Mouse (Mus musculus): Measurements from ENCODE around the gene Ptpre. TPM values are rescaled to one million over a fixed set of nuclear protein-coding genes. Genes with fewer than 3 reads are reported as not detected.
A peak's percentile ranks its signal among the peaks of the same experiment; 100 is the strongest.

Gene Ptpre
- polyA plus RNA-seq (2012; rRNA removed): 19.7 and 19.9 TPM in 2 replicates

GRCm38 (mm10) chr7:135537341-135537901, at the start of gene Ptpre:
TSS of gene Ptpre (plus strand) at chr7:135537481.
- DNase-seq: peak; percentile 81
- H3K4me1 ChIP-seq (replicated peaks; ENCODE audit: control insufficient read depth, insufficient read depth, low read length): peaks cover 13% of the 10 kb centered on the region
- no peak within 1 kb of the TSS for H3K27ac ChIP-seq (ENCODE audit: control insufficient read depth, insufficient read depth, low read length)
- 1% methylated on average over 28 of the region's 28 CpGs for WGBS
- peak within 1 kb of the TSS; percentile 33 for H3K4me3 ChIP-seq (ENCODE audit: control insufficient read depth, insufficient read depth, low read length)
- no peaks in the 10 kb centered on the region for H3K36me3 ChIP-seq (ENCODE audit: control insufficient read depth, insufficient read depth, low read length)
- no peak for TF ChIP-seq POLR2A (IDR thresholded peaks at IDR 0.05; ENCODE audit: control insufficient read depth, extremely low read depth, insufficient read depth, low read length, poor library complexity)
- TF ChIP-seq CTCF (IDR thresholded peaks at IDR 0.05; ENCODE audit: borderline replicate concordance, control insufficient read depth, extremely low read depth, insufficient read depth, low read length, poor library complexity): peak; percentile 89
- peaks cover 9% of the 10 kb centered on the region; the same call in 1 of the 2 replicates for H3K27me3 ChIP-seq (ENCODE audit: control insufficient read depth, insufficient read depth, low read length)

GRCm38 (mm10) chr7:135488214-135488810, 49.0 kb upstream of the Ptpre start:
- Histone ChIP-seq H3K4me1 (replicated peaks; ENCODE audit: control insufficient read depth, insufficient read depth, low read length) (no peaks in the 10 kb centered on the region), H3K27ac (ENCODE audit: control insufficient read depth, insufficient read depth, low read length) (no peak overlapping the region), H3K36me3 (ENCODE audit: control insufficient read depth, insufficient read depth, low read length) (no peaks in the 10 kb centered on the region), H3K4me3 (ENCODE audit: control insufficient read depth, insufficient read depth, low read length) (no peak overlapping the region), H3K27me3 (ENCODE audit: control insufficient read depth, insufficient read depth, low read length) (no peaks in the 10 kb centered on the region)
- 72% methylated on average over 6 of the region's 6 CpGs for WGBS
- TF ChIP-seq POLR2A (IDR thresholded peaks at IDR 0.05; ENCODE audit: control insufficient read depth, extremely low read depth, insufficient read depth, low read length, poor library complexity): no peak
- peak; percentile 68; the same call in 1 of the 2 replicates for TF ChIP-seq CTCF (IDR thresholded peaks at IDR 0.05; ENCODE audit: borderline replicate concordance, control insufficient read depth, extremely low read depth, insufficient read depth, low read length, poor library complexity)
- DNase-seq: peak; percentile 37

GRCm38 (mm10) chr7:135489724-135490499, 47.4 kb upstream of the Ptpre start:
- TF ChIP-seq CTCF (IDR thresholded peaks at IDR 0.05; ENCODE audit: borderline replicate concordance, control insufficient read depth, extremely low read depth, insufficient read depth, low read length, poor library complexity): no peak
- TF ChIP-seq POLR2A (IDR thresholded peaks at IDR 0.05; ENCODE audit: control insufficient read depth, extremely low read depth, insufficient read depth, low read length, poor library complexity): no peak
- whole genome bisulfite sequencing: 80% methylated on average over 9 of the region's 9 CpGs
- Histone ChIP-seq H3K27me3 (ENCODE audit: control insufficient read depth, insufficient read depth, low read length) (no peaks in the 10 kb centered on the region), H3K36me3 (ENCODE audit: control insufficient read depth, insufficient read depth, low read length) (no peaks in the 10 kb centered on the region), H3K4me3 (ENCODE audit: control insufficient read depth, insufficient read depth, low read length) (no peak overlapping the region), H3K27ac (ENCODE audit: control insufficient read depth, insufficient read depth, low read length) (no peak overlapping the region), H3K4me1 (replicated peaks; ENCODE audit: control insufficient read depth, insufficient read depth, low read length) (no peaks in the 10 kb centered on the region)
- no peak for DNase-seq

GRCm38 (mm10) chr7:135490500-135490886, 46.8 kb upstream of the Ptpre start:
- no peaks in the 10 kb centered on the region for H3K4me1 ChIP-seq (replicated peaks; ENCODE audit: control insufficient read depth, insufficient read depth, low read length)
- H3K36me3 ChIP-seq (ENCODE audit: control insufficient read depth, insufficient read depth, low read length): no peaks in the 10 kb centered on the region
- H3K4me3 ChIP-seq (ENCODE audit: control insufficient read depth, insufficient read depth, low read length): no peak overlapping the region
- no peak overlapping the region for H3K27ac ChIP-seq (ENCODE audit: control insufficient read depth, insufficient read depth, low read length)
- DNase-seq: no peak
- no peaks in the 10 kb centered on the region for H3K27me3 ChIP-seq (ENCODE audit: control insufficient read depth, insufficient read depth, low read length)
- TF ChIP-seq POLR2A (IDR thresholded peaks at IDR 0.05; ENCODE audit: control insufficient read depth, extremely low read depth, insufficient read depth, low read length, poor library complexity) (no peak), CTCF (IDR thresholded peaks at IDR 0.05; ENCODE audit: borderline replicate concordance, control insufficient read depth, extremely low read depth, insufficient read depth, low read length, poor library complexity) (no peak)
- 42% methylated on average over 8 of the region's 8 CpGs for WGBS

GRCm38 (mm10) chr7:135495303-135495702, 42.0 kb upstream of the Ptpre start:
- Histone ChIP-seq H3K4me3 (ENCODE audit: control insufficient read depth, insufficient read depth, low read length) (no peak overlapping the region), H3K36me3 (ENCODE audit: control insufficient read depth, insufficient read depth, low read length) (no peaks in the 10 kb centered on the region), H3K27me3 (ENCODE audit: control insufficient read depth, insufficient read depth, low read length) (no peaks in the 10 kb centered on the region), H3K4me1 (replicated peaks; ENCODE audit: control insufficient read depth, insufficient read depth, low read length) (no peaks in the 10 kb centered on the region), H3K27ac (ENCODE audit: control insufficient read depth, insufficient read depth, low read length) (no peak overlapping the region)
- WGBS: 68% methylated on average over 3 of the region's 3 CpGs
- TF ChIP-seq CTCF (IDR thresholded peaks at IDR 0.05; ENCODE audit: borderline replicate concordance, control insufficient read depth, extremely low read depth, insufficient read depth, low read length, poor library complexity) (no peak), POLR2A (IDR thresholded peaks at IDR 0.05; ENCODE audit: control insufficient read depth, extremely low read depth, insufficient read depth, low read length, poor library complexity) (no peak)
- no peak for DNase-seq

GRCm38 (mm10) chr7:135498565-135499186, 38.6 kb upstream of the Ptpre start:
- Histone ChIP-seq H3K4me3 (ENCODE audit: control insufficient read depth, insufficient read depth, low read length) (no peak overlapping the region), H3K27ac (ENCODE audit: control insufficient read depth, insufficient read depth, low read length) (no peak overlapping the region), H3K27me3 (ENCODE audit: control insufficient read depth, insufficient read depth, low read length) (no peaks in the 10 kb centered on the region), H3K36me3 (ENCODE audit: control insufficient read depth, insufficient read depth, low read length) (no peaks in the 10 kb centered on the region), H3K4me1 (replicated peaks; ENCODE audit: control insufficient read depth, insufficient read depth, low read length) (no peaks in the 10 kb centered on the region)
- WGBS: 87% methylated on average over 3 of the region's 3 CpGs
- TF ChIP-seq POLR2A (IDR thresholded peaks at IDR 0.05; ENCODE audit: control insufficient read depth, extremely low read depth, insufficient read depth, low read length, poor library complexity): no peak
- TF ChIP-seq CTCF (IDR thresholded peaks at IDR 0.05; ENCODE audit: borderline replicate concordance, control insufficient read depth, extremely low read depth, insufficient read depth, low read length, poor library complexity): no peak
- DNase-seq: no peak
